Mouse (Mus musculus) forebrain, embryonic 12.5 days (tissue): Measurements from ENCODE around the gene BC052040. TPM values are rescaled to one million over a fixed set of nuclear protein-coding genes. Genes with fewer than 3 reads are reported as not detected.

Source experiments
- ATAC-seq: fragments of 200-750 bp; cut with Nextera tagmentation; 2 replicates; pipeline ENCODE4 v1.8.0; 2017; ENCODE audit warnings: moderate TSS enrichment; ENCODE audit not compliant: low FRiP score
- H3K27ac ChIP-seq: fragments of 300-500 bp; sonication (generic); 2 replicates; pipeline ENCODE4 v1.5.1; 2016; ENCODE audit warnings: mild to moderate bottlenecking
- H3K27me3 ChIP-seq: fragments of 300-500 bp; sonication (generic); 2 replicates; pipeline ENCODE4 v1.6.1; 2016; ENCODE audit warnings: mild to moderate bottlenecking
- H3K36me3 ChIP-seq: fragments of 300-500 bp; sonication (generic); replicated peaks from 2 replicates; pipeline ENCODE4 v1.6.1; 2016; ENCODE audit warnings: mild to moderate bottlenecking
- H3K4me1 ChIP-seq: fragments of 300-500 bp; sonication (generic); 2 replicates; pipeline ENCODE4 v1.6.1; 2016
- H3K4me2 ChIP-seq: fragments of 300-500 bp; sonication (generic); 2 replicates; pipeline ENCODE4 v1.6.1; 2016; ENCODE audit warnings: mild to moderate bottlenecking, moderate library complexity
- H3K4me3 ChIP-seq: fragments of 300-500 bp; sonication (generic); replicated peaks from 2 replicates; pipeline ENCODE4 v1.5.1; 2016; ENCODE audit warnings: mild to moderate bottlenecking
- H3K9ac ChIP-seq: fragments of 300-500 bp; sonication (generic); 2 replicates; pipeline ENCODE4 v1.6.1; 2016; ENCODE audit warnings: mild to moderate bottlenecking
- H3K9me3 ChIP-seq: fragments of 300-500 bp; sonication (generic); 2 replicates; pipeline ENCODE4 v1.6.1; 2016
- WGBS: fragments of 180-500 bp; shearing (Covaris S2); methylation state at CpG from one replicate; pipeline ENCODE4 v1.1.7; 2016; 5-methylcytosine and 5-hydroxymethylcytosine counted together
- polyA plus RNA-seq: library from polyadenylated mRNA; unstranded; fragments of >200 nt; fragmentation: Nextera tagmentation; extraction: Ambion mirVana; gene quantifications from 2 replicates; pipeline ENCODE4 v1.2.1, GENCODE M21; 2016

BC052040 gene
- polyA plus RNA-seq, 1 experiment from 2014 or later: 22.7 TPM

GRCm38 (mm10) chr2:115742061-115742460, 160.5 kb downstream of the BC052040 start:
- no peaks in the 10 kb centered on the region for H3K36me3 ChIP-seq
- no peak overlapping the region for H3K4me2 ChIP-seq
- H3K9me3 ChIP-seq: no peaks in the 10 kb centered on the region
- H3K4me3 ChIP-seq: no peak overlapping the region
- H3K9ac ChIP-seq: no peak overlapping the region
- ATAC-seq: no peak
- WGBS: 90% methylated on average over 7 of the region's 7 CpGs
- no peak overlapping the region for H3K27ac ChIP-seq
- H3K27me3 ChIP-seq: no peaks in the 10 kb centered on the region
- H3K4me1 ChIP-seq: no peaks in the 10 kb centered on the region

GRCm38 (mm10) chr2:115747639-115748038, 166.1 kb downstream of the BC052040 start:
- Histone ChIP-seq H3K36me3 (no peaks in the 10 kb centered on the region), H3K9ac (no peak overlapping the region), H3K4me2 (no peak overlapping the region), H3K4me1 (peaks cover 4% of the 10 kb centered on the region; the same call in 1 of the 2 replicates), H3K27me3 (no peaks in the 10 kb centered on the region), H3K9me3 (no peaks in the 10 kb centered on the region), H3K27ac (no peak overlapping the region), H3K4me3 (no peak overlapping the region)
- no peak for ATAC-seq
- 40% methylated on average over 3 of the region's 3 CpGs for WGBS

- Histone ChIP-seq H3K4me1 (peaks cover 4% of the 10 kb centered on the region; the same call in 1 of the 2 replicates), H3K9ac (no peak overlapping the region), H3K27ac (no peak overlapping the region), H3K4me3 (no peak overlapping the region), H3K9me3 (no peaks in the 10 kb centered on the region), H3K27me3 (no peaks in the 10 kb centered on the region), H3K4me2 (no peak overlapping the region), H3K36me3 (no peaks in the 10 kb centered on the region)
- ATAC-seq: no peak
- 81% methylated on average over 7 of the region's 7 CpGs for WGBS
Measured at GRCm38 (mm10) chr2:115751177-115751576, 169.7 kb downstream of the BC052040 start.

GRCm38 (mm10) chr2:115757685-115758084, 176.2 kb downstream of the BC052040 start:
- no peak overlapping the region for H3K4me2 ChIP-seq
- no peak overlapping the region for H3K9ac ChIP-seq
- H3K27me3 ChIP-seq: no peaks in the 10 kb centered on the region
- no peak for ATAC-seq
- no peaks in the 10 kb centered on the region for H3K9me3 ChIP-seq
- no peak overlapping the region for H3K27ac ChIP-seq
- H3K4me1 ChIP-seq: no peaks in the 10 kb centered on the region
- 62% methylated on average over 6 of the region's 6 CpGs for WGBS
- no peaks in the 10 kb centered on the region for H3K36me3 ChIP-seq
- no peak overlapping the region for H3K4me3 ChIP-seq

- 88% methylated on average over 6 of the region's 6 CpGs for WGBS
- H3K27ac ChIP-seq: no peak overlapping the region
- no peaks in the 10 kb centered on the region for H3K36me3 ChIP-seq
- no peak overlapping the region for H3K9ac ChIP-seq
- no peak overlapping the region for H3K4me3 ChIP-seq
- no peak overlapping the region for H3K4me2 ChIP-seq
- H3K4me1 ChIP-seq: no peaks in the 10 kb centered on the region
- no peak for ATAC-seq
- H3K27me3 ChIP-seq: no peaks in the 10 kb centered on the region
- H3K9me3 ChIP-seq: no peaks in the 10 kb centered on the region
Measured at GRCm38 (mm10) chr2:115758542-115758941, 177.0 kb downstream of the BC052040 start.

GRCm38 (mm10) chr2:115764595-115765305, 183.2 kb downstream of the BC052040 start:
- Histone ChIP-seq H3K4me2 (no peak overlapping the region), H3K36me3 (no peaks in the 10 kb centered on the region), H3K9me3 (no peaks in the 10 kb centered on the region), H3K27me3 (no peaks in the 10 kb centered on the region), H3K27ac (no peak overlapping the region), H3K9ac (no peak overlapping the region), H3K4me3 (no peak overlapping the region), H3K4me1 (no peaks in the 10 kb centered on the region)
- no peak for ATAC-seq
- 94% methylated on average over 8 of the region's 8 CpGs for WGBS

GRCm38 (mm10) chr2:115769597-115770305, 188.2 kb downstream of the BC052040 start:
- Histone ChIP-seq H3K4me3 (no peak overlapping the region), H3K36me3 (no peaks in the 10 kb centered on the region; the same call in 1 of the 2 replicates), H3K9ac (no peak overlapping the region), H3K27ac (no peak overlapping the region), H3K4me2 (no peak overlapping the region), H3K9me3 (no peaks in the 10 kb centered on the region), H3K27me3 (no peaks in the 10 kb centered on the region), H3K4me1 (no peaks in the 10 kb centered on the region)
- WGBS: 92% methylated on average over 10 of the region's 10 CpGs
- ATAC-seq: no peak

GRCm38 (mm10) chr2:115772709-115773108, 191.2 kb downstream of the BC052040 start:
- H3K27me3 ChIP-seq: no peaks in the 10 kb centered on the region
- H3K9ac ChIP-seq: no peak overlapping the region
- H3K36me3 ChIP-seq: no peaks in the 10 kb centered on the region; the same call in 1 of the 2 replicates
- no peaks in the 10 kb centered on the region for H3K9me3 ChIP-seq
- no peak overlapping the region for H3K4me2 ChIP-seq
- ATAC-seq: no peak
- H3K27ac ChIP-seq: no peak overlapping the region
- WGBS: 78% methylated on average over 1 of the region's 1 CpGs
- H3K4me3 ChIP-seq: no peak overlapping the region
- H3K4me1 ChIP-seq: no peaks in the 10 kb centered on the region

- no peak overlapping the region for H3K4me2 ChIP-seq
- H3K9me3 ChIP-seq: no peaks in the 10 kb centered on the region
- ATAC-seq: no peak
- no peaks in the 10 kb centered on the region for H3K4me1 ChIP-seq
- no peaks in the 10 kb centered on the region for H3K27me3 ChIP-seq
- H3K4me3 ChIP-seq: no peak overlapping the region
- WGBS: 88% methylated on average over 5 of the region's 5 CpGs
- no peak overlapping the region for H3K9ac ChIP-seq
- no peak overlapping the region for H3K27ac ChIP-seq
- no peaks in the 10 kb centered on the region; the same call in 1 of the 2 replicates for H3K36me3 ChIP-seq
Measured at GRCm38 (mm10) chr2:115774153-115774908, 192.8 kb downstream of the BC052040 start.

GRCm38 (mm10) chr2:115775488-115776217, 194.1 kb downstream of the BC052040 start:
- Histone ChIP-seq H3K27ac (no peak overlapping the region), H3K4me3 (no peak overlapping the region), H3K36me3 (no peaks in the 10 kb centered on the region; the same call in 1 of the 2 replicates), H3K4me1 (no peaks in the 10 kb centered on the region), H3K27me3 (no peaks in the 10 kb centered on the region), H3K4me2 (no peak overlapping the region), H3K9me3 (no peaks in the 10 kb centered on the region), H3K9ac (no peak overlapping the region)
- WGBS: 82% methylated on average over 8 of the region's 8 CpGs
- ATAC-seq: no peak

- H3K4me3 ChIP-seq: no peak overlapping the region
- H3K36me3 ChIP-seq: no peaks in the 10 kb centered on the region
- H3K4me2 ChIP-seq: no peak overlapping the region
- ATAC-seq: no peak
- 86% methylated on average over 17 of the region's 17 CpGs for WGBS
- no peak overlapping the region for H3K9ac ChIP-seq
- H3K27ac ChIP-seq: no peak overlapping the region
- H3K27me3 ChIP-seq: no peaks in the 10 kb centered on the region
- H3K9me3 ChIP-seq: no peaks in the 10 kb centered on the region
- H3K4me1 ChIP-seq: no peaks in the 10 kb centered on the region
Measured at GRCm38 (mm10) chr2:115776924-115777860, 195.7 kb downstream of the BC052040 start.
